Mouse (Mus musculus) lung, postnatal 25 days (tissue): ENCODE measurements at regions not wholly inside any gene's neighbourhood (a gene's known extent, or its start where the extent isn't known, plus 50 kb on each side); places are given as distances from the start of the nearest gene placed in this dataset.

ENCODE experiments used
- DNase-seq: peaks from one replicate; pipeline ENCODE4 v3.0.0; 2022; ENCODE audit warnings: low spot score

DNA sequence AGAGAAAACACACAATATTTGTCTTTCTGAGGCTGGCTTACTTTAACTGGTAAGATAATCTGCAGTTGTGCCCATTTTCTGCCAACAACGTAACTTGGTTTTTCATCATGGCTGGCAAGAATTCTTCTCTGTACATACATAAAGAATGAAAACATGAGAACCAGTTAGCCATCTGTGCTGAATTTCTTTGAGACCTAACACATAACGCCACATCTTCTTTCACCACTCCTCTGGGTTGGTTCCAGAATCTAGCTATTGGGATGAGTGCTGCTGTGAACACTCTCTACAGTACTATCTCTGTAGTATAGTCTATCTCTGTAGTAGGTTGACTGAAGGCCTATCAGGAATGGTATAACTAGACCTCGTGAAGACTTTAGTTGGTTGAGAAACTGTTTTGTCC is 132.1 kb downstream of the 1700020N01Rik start:
- DNase-seq = no peak

DNA sequence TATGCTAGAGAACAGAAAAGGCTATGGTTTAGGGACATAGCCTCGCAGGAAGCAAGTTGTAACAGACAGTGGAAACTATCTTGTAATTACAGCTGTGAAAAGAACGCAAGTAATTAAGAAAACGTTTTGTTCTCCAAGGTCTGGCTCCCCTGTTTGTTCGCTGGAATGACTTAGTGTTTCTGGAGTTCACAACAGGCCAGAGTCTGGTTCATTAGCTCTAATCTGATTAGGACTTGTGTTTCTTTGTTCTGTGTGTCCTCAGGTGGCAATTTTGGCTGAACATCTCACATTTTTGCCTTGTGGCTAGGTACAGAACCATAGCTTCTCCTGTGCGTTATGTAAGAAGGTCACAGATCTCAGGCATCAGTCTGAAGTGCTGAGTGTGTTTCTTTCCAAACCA is 141.7 kb upstream of the Sgk1 start:
- no peak for DNase-seq

DNA sequence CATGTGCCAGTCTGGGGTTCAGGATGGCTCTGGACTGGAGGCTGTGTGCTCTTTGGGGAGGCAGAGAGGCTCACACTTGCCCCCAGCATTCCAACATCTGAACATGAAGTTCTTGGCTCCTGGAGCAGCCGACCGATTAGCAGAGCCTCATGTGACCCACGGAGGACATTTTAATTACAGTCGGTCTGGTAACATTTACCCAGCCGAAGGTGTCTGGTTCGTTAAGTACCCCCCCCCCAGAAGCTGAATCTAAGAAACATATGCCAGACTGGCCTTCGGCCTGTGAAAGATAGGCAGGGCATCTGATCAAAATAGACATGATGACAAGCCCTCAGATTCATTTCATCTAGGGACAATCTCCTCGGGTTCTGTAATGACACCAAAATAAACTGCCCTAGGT is 140.4 kb upstream of the Sgk1 start:
- no peak for DNase-seq

DNA sequence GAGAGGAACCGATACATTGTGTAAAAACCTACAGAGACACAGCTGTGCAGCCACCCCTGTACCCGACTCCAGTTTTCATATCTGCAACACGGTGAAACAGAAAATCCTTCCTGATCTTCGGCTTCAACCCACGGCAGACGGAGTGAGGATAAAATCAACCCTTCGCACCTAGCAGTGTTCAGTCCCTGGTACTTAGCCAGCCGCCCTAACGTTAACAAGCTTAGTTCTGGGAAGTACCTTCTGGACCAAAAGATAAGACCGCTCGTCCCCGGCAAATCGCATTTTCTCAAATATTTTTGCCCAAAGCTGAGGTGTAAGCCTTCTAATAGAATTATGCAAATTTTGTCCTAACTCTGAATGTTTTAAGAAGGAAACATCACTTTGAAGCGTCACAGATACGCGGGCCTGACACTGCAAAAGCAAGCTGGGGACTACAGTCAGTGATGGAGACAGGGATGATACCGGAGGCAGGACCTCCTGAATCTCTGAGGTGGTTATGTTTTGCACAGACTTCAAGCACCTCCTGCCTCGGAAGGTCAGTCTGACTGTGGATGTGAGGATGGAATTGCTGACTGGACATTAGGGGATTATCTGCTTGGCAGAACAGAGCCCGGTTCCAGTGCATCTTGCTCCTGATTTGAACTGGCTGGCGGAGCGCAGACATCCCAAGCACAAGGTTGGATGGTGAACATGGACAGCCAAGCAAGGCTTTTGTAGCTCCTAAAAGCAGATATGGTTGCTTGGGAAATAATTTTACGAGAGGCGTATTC is 139.8 kb upstream of the Sgk1 start:
- DNase-seq = no peak

DNA sequence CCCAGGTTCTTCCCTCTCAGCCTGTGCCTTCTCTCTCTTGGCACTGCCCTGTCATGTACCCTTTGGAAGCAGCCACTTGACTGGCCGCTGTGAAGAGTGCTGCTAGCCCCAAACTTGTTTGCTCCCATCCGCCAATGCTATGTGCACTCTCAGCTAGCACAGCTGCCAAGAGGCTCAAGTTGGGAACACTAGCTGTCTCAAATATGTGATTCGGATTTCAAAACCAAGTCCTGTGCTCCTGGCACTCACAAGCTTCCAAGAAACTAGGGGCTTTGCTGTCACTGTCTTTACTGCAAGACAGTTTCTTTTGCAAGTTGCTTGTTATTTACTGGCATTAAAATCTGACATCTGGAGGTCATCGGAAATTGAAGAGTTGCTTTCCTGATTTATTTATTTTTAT is 138.6 kb upstream of the Sgk1 start:
- peak; percentile 28 for DNase-seq

DNA sequence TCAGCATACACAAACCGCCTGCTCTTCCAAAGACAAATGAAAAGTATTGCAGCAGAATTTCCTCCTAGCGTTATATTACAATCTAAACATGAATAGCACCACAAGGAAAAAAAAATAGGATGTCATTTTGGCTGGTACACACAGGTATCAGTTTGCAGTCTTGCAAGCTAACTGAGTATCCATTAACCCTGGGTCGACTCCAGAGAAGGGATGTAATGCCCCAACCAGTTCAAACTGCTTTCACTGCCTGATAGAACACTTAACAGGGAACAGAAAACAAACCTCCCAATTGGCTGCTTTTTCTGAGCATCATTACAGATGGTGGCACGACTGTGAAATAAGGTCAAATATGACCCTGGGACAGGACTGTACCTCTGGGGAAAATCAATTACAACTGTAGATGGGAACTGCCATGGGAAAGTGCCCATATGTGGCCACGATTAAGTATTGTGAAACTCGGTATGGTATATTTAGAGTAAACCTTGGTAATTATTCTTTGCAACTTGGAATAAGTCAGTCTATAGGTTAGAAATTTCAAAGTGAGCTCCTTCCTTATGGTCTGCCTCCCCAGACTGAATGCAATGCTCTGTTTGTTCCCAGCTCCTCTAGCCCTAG is 137.5 kb upstream of the Sgk1 start:
- DNase-seq = no peak

DNA sequence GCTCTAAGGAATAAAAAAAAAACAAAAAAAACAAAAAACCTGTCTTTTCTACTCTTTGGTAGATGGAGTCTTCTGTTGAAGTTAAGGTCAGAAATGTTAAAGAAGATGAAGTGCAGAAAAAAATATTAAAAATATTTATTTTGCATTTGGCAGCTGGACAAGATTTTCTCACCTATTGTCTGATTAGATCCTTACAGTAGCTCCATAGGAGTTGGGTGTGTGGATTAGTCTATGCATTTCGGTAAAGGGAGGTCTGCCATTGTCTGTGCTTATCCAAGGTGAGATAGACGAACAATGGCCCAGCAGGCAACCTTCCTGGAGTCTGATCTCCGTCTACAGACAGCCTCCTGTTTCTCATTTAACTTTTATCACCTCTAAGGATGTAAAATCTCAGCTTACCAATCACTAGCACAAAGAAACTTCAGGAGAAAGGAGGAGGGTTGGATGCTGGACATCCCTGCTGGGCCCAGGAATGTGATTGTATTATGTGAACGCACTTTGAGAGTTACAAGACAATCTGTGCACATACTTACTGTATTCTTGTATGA is 136.0 kb upstream of the Sgk1 start:
- DNase-seq = no peak

DNA sequence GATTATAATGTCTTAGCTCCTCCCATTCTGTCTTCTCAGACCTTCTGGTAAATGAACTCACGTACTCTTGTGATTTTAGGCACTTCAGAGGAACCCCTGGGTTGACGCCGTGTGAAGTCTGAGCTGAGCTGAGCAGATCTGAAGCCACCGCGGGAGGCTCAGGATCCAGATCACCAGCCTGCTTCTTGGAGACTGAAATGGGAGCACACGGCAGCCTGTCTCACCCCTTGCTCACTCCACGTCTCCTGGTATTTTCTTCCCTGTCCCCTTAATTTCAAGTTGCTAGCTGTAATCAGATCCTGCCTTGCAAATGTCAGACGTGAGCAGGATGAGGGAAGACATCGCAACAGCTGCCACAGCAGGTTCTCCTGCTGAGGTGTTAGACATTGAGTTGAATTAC is 135.3 kb upstream of the Sgk1 start:
- DNase-seq = no peak

DNA sequence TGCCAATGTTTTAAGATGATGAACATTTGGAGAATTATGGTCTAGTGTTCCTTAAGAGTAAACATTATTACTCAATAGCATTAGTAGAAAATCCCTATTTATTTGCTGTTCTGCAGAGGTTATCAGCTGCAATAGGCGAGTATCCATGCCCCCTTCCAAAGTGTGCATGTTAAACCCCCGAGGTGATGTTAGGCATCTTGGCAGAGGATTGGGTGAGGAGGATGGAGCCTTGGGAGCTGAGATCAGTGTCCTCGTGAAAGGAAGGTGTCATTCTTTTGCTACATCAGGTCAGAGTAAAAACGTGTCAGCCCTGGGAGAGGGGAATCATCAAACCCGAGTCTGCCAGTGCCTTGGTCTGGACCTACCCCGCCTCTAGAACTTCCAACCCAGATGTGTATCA is 130.7 kb upstream of the Sgk1 start:
- DNase-seq = no peak

DNA sequence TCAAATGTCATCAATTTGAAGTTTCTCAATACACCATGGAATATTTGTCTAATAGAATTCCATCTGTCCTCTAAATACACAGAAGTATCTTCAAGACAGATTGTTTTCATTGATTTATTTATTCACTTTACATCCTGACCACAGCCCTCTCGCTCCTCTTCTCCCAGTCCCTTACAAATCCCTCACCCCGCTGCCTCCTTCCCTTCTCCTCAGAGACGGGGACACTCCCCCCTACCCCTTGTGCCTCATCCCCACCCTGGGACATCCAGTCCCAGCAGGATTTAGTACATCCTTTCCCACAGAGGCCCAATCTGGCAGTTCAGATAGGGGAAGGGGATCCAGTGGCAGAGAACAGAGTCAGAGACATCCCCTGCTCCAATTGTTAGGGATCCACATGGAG is 129.6 kb upstream of the Sgk1 start:
- no peak for DNase-seq

DNA sequence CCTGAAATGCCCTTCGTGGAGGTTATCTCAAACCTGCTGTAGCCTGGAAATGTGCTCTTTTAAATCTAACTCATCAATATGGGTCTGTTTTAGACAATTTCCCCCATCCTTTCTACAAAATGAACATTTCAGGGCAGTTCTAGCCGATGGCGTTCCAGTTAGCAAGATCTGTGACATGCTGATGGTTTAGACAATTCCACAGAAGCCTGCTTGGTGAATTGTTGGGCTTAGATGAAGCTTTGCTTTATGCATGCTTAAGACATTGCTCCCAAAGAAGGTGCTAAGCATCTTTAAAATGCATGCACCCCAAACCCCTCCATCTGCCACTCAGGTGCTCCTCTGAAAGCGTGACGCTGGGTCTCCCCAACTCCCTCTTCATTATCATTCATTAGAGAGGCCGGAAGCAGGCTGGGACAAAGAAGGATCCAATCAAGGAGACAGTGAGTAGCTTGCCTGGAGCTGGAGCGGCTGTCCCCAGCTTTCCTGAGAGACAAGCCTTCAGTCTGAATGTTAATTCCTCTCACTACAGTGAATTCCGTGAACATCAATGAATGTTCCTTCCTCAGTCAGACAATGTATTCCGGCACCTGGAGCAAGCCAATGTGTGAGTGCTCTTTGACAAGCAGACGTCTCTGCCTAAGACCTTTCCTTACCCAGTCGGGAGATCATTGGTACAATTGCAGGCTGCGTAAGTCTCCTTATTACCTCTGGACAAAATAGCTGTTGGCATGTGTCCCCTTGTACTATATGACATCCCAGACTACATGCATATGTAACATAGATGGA is 127.0 kb upstream of the Sgk1 start:
- no peak for DNase-seq

DNA sequence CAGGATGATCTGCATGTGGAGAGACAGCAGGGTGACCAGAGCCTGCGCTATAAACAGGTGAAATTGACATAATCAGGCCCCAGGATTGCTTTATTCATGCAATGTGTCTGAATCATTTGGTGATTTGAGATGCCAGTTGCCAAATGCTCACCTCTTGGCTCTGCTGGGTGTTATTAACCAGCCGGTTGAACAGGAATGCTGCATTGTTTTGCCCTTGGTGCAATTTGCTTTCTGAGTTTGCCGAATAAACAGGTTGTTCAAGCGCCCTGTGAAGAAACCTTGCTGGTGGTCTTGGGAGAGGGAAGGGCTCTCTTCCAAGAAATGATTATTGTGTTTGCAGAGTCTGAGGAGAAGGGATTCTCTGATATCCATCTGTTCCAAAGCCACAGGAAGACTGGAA is 126.3 kb upstream of the Sgk1 start:
- no peak for DNase-seq

DNA sequence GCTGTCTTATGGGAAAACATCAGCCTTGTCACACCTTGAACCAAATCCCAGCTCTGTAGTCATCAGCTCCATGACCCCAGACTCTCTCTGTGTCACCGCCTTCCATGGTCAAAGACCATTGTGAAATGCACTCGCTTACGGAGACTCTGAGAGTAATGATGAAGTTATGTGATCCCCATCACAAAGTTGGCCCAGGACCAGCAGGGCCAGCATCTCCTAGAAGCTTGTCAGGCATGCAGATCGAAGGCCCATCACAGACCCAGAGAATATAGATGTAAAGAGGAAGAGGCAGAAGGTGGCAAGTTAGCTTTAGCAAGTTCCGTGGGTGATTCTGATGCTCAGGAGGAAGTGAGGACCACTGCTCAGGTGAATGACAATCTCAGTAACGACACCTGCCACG is 125.2 kb upstream of the Sgk1 start:
- DNase-seq = no peak

DNA sequence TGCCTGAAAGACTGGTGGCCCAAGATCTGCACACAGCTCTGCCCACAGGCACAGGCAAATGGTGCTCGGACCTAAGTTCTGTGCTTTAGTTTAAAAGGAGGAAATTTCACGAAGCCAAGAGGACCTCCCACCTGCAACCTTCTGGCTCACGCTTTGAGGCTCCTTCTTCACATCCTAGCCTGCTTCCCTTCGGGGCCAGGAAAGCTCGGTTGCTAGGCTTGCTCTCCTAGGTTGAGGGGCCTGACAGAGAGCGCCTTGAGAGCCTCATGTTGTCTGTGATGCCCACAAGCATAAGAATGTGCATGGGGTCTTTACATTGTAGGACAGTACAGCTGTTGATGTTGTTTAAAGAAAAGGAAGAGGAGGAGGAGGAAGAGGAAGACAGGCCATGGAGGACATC is 123.9 kb upstream of the Sgk1 start:
- no peak for DNase-seq

DNA sequence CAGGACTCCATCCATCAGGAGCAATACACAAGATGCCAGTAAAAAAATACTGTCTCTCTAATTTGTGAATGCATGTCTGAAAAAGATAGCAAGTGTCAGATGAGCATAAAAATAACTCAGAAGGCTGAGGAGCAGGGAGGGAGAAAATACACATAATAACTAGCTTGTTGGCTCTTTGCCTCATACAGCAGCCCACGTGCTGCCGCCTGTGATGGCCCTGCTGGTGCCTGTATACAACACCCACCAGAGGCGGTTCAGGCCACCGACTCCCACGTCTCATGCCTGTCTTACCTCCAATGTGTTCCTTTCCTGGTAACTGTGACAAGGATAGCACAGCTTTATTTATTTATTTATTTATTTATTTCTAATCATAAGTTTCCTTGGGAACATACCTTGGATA is 119.5 kb upstream of the Sgk1 start:
- DNase-seq = no peak

DNA sequence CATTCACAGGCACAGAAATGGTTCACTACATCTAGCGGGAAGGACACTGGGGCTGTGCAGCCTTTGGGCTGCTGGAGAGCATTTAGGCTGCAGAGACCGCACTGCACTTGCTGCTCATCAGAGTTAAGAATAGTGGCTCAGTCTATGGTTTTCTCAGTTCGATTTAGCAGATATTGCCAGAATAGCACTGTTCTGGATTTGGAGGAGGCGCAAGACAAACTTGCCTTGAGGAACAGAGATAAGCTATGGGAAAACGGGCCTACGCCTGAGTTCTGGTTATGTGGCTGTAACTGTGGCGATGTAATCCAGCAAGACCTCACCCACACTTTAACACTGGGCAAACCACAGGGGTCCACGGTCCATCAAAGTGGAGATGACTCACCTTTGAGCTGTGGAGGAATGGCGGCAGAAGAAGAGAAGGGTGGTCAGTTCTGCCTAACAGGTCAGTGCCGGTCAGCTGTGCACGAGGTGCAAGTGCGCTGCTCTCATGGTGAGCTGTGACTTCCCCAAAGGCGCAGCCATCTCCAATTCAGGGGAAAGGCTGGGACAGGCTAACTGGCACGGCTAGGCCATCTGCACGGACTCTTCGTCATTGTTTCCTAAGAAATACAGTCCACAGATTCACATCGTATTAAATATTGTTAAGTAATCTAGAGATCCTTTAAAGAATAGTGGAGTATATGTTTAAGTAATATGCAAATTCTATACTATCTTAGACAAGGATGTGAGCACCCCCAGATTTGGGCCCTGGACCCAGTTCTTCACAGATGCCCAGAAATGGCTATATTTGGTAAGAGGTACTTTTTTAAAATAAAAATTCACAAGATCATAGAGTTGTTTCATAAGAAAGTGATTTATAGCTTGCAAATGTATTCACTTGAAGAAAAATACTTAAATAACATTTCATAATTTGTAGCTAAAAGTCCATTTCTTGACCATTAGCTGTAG is 118.7 kb upstream of the Sgk1 start:
- no peak for DNase-seq

DNA sequence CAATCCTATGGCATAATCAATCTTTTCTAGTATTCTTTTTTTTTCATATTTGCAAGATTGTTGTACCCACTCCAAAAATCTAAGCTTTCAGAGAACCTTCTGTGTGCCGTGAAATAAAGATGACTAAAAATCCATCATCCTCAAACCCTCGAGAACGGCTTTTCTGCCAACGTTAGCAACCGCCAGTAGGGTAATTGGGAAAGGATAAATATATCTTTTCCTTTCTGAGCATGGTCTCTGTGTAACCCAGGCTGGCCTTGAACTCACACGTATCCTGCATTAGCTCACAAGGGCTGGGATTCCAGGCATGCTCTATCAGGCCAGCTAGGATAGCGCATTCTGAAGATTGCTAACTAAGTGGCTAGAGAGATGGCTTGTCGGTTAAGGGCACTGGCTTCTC is 117.9 kb upstream of the Sgk1 start:
- no peak for DNase-seq

DNA sequence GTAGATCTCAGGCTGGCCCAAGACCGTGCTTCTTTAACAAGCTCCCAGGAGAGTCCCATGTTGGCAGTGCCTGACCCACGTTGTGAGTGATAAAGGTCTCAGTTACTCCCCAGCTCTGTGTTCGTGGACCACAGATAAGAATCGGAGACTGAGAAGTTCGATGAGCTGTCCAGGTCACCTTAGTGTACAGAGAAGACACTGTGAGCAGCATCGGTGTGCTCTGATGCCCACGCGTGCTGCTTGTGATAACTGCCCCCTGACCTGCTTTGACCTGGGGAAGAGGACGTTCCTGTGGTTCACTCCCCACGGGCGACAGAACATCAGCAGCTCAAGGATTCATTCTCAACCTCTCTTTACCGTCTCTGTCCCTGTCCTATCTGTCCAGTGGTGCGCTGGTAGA is 117.1 kb upstream of the Sgk1 start:
- no peak for DNase-seq

DNA sequence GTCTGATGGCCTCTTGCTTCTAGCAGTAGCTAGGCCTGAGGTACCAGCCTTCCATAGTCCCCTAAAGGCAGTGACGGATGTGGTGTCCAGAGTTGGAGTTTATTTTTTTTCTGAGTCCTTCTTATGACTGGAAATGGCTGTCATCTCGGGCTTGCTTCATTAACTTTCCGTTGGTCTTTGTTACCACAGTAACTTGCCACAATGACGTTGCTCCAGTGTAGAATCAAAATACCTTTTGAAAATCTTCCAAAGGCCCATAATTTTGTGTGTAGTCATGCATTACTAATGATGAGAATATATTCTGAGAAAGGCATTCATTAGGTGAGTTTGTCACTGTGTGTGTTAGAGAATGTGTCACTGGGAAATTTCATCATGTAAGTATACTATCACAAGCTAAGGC is 108.4 kb upstream of the Sgk1 start:
- DNase-seq = no peak

DNA sequence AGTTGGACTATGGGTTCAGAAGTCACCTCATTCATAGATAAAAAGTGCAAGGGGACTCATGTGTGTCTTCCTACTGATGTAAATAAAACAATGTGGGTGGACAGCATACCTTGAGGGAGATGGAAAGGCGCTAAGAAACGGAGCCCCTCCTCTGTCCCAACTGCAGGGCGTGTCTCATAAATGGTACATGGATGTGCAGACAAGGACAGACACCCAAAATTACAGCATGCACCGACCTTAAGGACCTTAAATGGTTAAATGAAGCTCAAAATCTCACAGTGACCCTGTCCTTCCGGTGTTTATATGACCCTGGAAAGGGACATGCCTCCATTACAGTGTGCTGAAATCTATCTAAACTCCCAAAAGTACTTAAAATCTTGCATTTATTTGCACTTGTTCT is 106.5 kb upstream of the Sgk1 start:
- no peak for DNase-seq

DNA sequence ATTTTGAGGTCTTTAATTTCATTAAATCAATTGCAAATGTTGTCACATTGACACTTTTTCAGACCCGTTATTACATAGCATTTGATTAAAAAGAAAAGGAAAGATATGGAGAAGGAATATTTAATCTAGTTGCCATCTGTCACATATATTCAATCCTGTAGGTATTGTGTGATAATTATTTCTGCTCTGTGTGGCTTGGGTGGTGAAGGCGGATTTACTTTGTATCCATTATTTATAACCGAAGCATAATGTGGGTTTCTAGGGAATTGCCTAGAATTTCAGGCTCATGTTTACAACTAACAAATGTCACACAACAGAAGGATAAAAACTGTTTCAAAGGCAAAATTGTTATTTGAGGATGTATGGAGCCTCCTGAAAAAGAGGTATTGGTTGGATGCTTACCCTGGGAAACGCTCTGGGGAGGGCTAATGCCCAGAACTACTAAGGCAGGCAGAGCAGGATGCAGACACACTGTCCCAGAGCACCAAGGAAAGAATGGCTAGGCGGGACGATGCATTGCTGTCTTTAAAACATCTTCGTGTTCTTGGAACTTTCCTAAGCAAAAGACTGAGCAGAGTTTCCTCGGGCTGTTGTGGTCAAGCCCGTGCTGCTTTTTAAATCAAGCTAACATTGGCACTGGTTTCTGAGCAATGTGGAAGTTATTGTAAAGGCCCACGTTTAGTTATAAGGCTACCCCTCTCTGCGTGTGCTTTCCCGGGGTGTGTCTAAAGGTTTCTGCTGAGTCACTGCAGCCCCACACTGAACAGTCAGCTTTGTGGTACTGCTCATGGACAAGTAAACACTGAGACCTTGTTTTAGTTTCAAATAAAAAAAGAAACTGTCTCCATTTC is 105.8 kb upstream of the Sgk1 start:
- DNase-seq = no peak
